Mouse (Mus musculus) heart, adult 2 months (tissue): ENCODE measurements at regions not wholly inside any gene's neighbourhood (a gene's known extent, or its start where the extent isn't known, plus 50 kb on each side); places are given as distances from the start of the nearest gene placed in this dataset.

Experiments
- CTCF ChIP-seq: fragments of 200-600 bp; IDR thresholded peaks from 2 replicates; pipeline ENCODE4 v1.8.1; 2022; ENCODE audit warnings: antibody characterized with exemption, mild to moderate bottlenecking, moderate library complexity
- POLR2A ChIP-seq: fragments of 200-500 bp; IDR thresholded peaks from 2 replicates; pipeline ENCODE4 v1.6.1; 2011; ENCODE audit warnings: mild to moderate bottlenecking, low read depth, low read length, control low read depth; ENCODE audit not compliant: insufficient read depth

DNA sequence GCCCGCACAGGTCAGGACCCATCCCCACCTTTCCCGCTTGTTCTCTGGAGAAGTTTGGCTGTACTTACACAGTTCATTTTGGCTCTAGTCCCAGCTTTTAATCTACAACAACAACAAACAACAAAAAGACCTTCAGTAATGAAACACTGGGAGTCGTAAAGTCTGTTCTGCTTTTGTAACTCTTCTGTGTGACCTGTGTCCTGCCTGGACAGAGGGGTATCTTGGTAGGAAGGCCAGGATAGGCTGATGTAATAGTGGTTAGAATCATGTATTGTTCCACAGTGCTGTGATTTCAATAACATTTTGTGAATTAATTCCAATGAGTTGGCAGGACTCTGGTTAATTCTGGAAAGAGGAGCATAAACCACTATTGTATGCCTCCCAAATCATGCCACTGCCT lies 136.9 kb downstream of the Barhl2 start:
- no peak for TF ChIP-seq POLR2A
- no peak for TF ChIP-seq CTCF
